Mouse (Mus musculus) lung, embryonic 15.5 days (tissue): ENCODE results near the gene Mpc2. TPM values are rescaled to one million over a fixed set of nuclear protein-coding genes. Genes with fewer than 3 reads are reported as not detected.

Experiments used
- ATAC-seq: fragments of 200-750 bp; cut with Nextera tagmentation; 2 replicates; pipeline ENCODE4 v1.8.0; 2017; ENCODE audit warnings: moderate number of reproducible peaks, borderline replicate concordance; ENCODE audit not compliant: low FRiP score, low TSS enrichment; ENCODE audit errors: extremely low read depth
- H3K27ac ChIP-seq: fragments of 300-500 bp; sonication (generic); 2 replicates; pipeline ENCODE4 v1.5.1; 2015; ENCODE audit warnings: moderate library complexity, mild to moderate bottlenecking, inconsistent platforms
- H3K27me3 ChIP-seq: fragments of 300-500 bp; sonication (generic); 2 replicates; pipeline ENCODE4 v1.6.1; 2015; ENCODE audit warnings: inconsistent platforms
- H3K36me3 ChIP-seq: fragments of 300-500 bp; sonication (generic); 2 replicates; pipeline ENCODE4 v1.6.1; 2015; ENCODE audit warnings: inconsistent platforms
- H3K4me1 ChIP-seq: fragments of 300-500 bp; sonication (generic); 2 replicates; pipeline ENCODE4 v1.6.1; 2015; ENCODE audit warnings: inconsistent platforms
- H3K4me2 ChIP-seq: fragments of 300-500 bp; sonication (generic); 2 replicates; pipeline ENCODE4 v1.6.1; 2015; ENCODE audit warnings: inconsistent platforms, mild to moderate bottlenecking, moderate library complexity
- H3K4me3 ChIP-seq: fragments of 300-500 bp; sonication (generic); 2 replicates; pipeline ENCODE4 v1.5.1; 2015; ENCODE audit warnings: mild to moderate bottlenecking, inconsistent platforms
- H3K9ac ChIP-seq: fragments of 300-500 bp; sonication (generic); 2 replicates; pipeline ENCODE4 v1.6.1; 2015; ENCODE audit warnings: inconsistent platforms
- H3K9me3 ChIP-seq: fragments of 300-500 bp; sonication (generic); 2 replicates; pipeline ENCODE4 v1.6.1; 2016; ENCODE audit warnings: inconsistent platforms
- WGBS: fragments of 180-500 bp; shearing (Covaris S2); methylation state at CpG from one replicate; pipeline ENCODE4 v1.1.7; 2015; 5-methylcytosine and 5-hydroxymethylcytosine counted together
- polyA plus RNA-seq: library from polyadenylated mRNA; unstranded; fragments of >200 nt; fragmentation: Nextera tagmentation; extraction: Ambion mirVana; gene quantifications from 2 replicates; pipeline ENCODE4 v1.2.1, GENCODE M21; 2015

The Mpc2 gene
- polyA plus RNA-seq, 1 experiment from 2014 or later, result 130 TPM

DNA sequence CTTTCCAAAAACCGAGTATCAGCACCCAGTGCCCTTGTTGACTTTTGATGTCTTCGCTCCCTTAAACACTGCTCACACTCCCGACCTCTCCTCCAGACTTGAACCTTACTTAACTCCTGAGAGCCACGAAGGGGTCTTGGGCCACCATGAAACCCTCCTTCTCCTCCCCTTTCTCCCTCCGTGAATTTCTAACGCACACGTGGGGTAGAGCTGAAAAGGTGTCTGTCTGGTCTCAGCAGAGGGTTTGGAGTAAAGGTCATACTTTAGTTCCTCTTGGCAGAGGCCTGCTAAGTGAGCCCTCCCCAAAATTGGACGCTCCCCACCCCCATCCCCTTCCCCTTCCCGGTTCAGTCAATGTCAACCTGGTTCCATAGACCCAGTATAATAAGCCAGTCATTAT lies 1.2 kb downstream of the Mpc2 start:
- Histone ChIP-seq H3K9ac (peak overlapping the region; percentile 78), H3K27me3 (no peaks in the 10 kb centered on the region), H3K4me3 (peak overlapping the region; percentile 84), H3K4me1 (peaks cover 11% of the 10 kb centered on the region), H3K27ac (peak overlapping the region; percentile 82), H3K4me2 (peak overlapping the region; percentile 76), H3K36me3 (no peaks in the 10 kb centered on the region), H3K9me3 (no peaks in the 10 kb centered on the region)
- ATAC-seq, result no peak
- WGBS, result 2% methylated on average over 9 of the region's 9 CpGs

GRCm38 (mm10) chr1:165462861-165463260 lies 2.4 kb downstream of the Mpc2 start:
- ATAC-seq, result no peak
- H3K4me3 ChIP-seq, result no peak overlapping the region
- H3K4me1 ChIP-seq, result peaks cover 11% of the 10 kb centered on the region
- H3K4me2 ChIP-seq, result no peak overlapping the region
- no peaks in the 10 kb centered on the region for H3K9me3 ChIP-seq
- no peaks in the 10 kb centered on the region for H3K27me3 ChIP-seq
- H3K9ac ChIP-seq, result no peak overlapping the region
- no peaks in the 10 kb centered on the region for H3K36me3 ChIP-seq
- H3K27ac ChIP-seq, result no peak overlapping the region
- 52% methylated on average over 1 of the region's 1 CpGs for WGBS

DNA sequence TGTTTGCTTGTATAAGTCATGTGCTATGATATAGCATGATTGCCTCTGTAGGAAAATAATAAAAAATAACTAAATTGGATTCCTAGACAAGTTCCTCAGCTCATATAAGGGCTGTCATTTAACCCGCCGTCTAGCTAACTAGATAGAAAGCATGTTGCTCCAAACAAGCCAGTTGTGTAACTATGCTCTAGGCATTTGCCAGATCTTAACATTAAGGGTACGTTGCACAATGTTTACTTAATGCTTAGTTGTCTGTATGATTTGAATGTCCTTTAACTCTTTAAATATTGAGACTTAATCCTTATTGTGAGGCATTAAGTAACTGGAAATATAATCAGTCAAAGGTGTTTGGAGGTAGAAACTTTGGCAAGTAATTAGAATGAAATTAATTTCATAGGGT lies 4.1 kb downstream of the Mpc2 start:
- Histone ChIP-seq H3K36me3 (no peaks in the 10 kb centered on the region), H3K4me2 (no peak overlapping the region), H3K4me1 (peaks cover 8% of the 10 kb centered on the region), H3K27me3 (no peaks in the 10 kb centered on the region), H3K9me3 (no peaks in the 10 kb centered on the region), H3K27ac (no peak overlapping the region), H3K9ac (no peak overlapping the region), H3K4me3 (no peak overlapping the region)
- no peak for ATAC-seq
- 53% methylated on average over 3 of the region's 3 CpGs for WGBS

GRCm38 (mm10) chr1:165468971-165469370 lies 8.5 kb downstream of the Mpc2 start:
- Histone ChIP-seq H3K9ac (no peak overlapping the region), H3K27ac (no peak overlapping the region), H3K4me1 (no peaks in the 10 kb centered on the region), H3K9me3 (no peaks in the 10 kb centered on the region), H3K27me3 (no peaks in the 10 kb centered on the region), H3K36me3 (no peaks in the 10 kb centered on the region), H3K4me2 (no peak overlapping the region), H3K4me3 (no peak overlapping the region)
- ATAC-seq, result no peak

GRCm38 (mm10) chr1:165469717-165470116 lies 9.3 kb downstream of the Mpc2 start:
- Histone ChIP-seq H3K27ac (no peak overlapping the region), H3K9ac (no peak overlapping the region), H3K4me2 (no peak overlapping the region), H3K4me1 (no peaks in the 10 kb centered on the region), H3K9me3 (no peaks in the 10 kb centered on the region), H3K4me3 (no peak overlapping the region), H3K27me3 (no peaks in the 10 kb centered on the region), H3K36me3 (no peaks in the 10 kb centered on the region)
- ATAC-seq, result no peak

DNA sequence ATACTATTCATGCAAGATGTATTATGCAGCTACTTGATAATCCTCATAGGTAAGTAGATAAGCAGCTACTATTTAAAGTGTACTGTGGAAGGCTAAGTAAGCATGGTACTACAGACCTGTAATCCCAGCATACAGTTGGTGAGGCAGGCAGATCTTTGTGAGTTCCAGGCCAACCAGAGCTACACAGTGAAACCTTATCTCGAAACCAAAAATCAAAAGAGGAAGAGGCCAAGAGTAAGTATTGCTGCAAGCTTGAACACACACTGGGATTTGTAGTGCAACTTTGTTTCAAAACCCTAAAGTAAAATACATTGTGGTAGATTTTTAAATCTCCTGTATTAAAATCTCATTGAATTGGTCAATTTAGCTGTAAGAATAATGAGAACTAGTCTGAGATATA lies 11.1 kb downstream of the Mpc2 start:
- Histone ChIP-seq H3K4me1 (no peaks in the 10 kb centered on the region), H3K4me3 (no peak overlapping the region), H3K9ac (no peak overlapping the region), H3K4me2 (no peak overlapping the region), H3K27ac (no peak overlapping the region), H3K27me3 (no peaks in the 10 kb centered on the region), H3K36me3 (no peaks in the 10 kb centered on the region), H3K9me3 (no peaks in the 10 kb centered on the region)
- no peak for ATAC-seq
- WGBS, result 75% methylated on average over 1 of the region's 1 CpGs

GRCm38 (mm10) chr1:165484688-165485233 lies 24.3 kb downstream of the Mpc2 start, which contains the start of gene Adcy10:
Gene Adcy10, plus strand, starts transcription at chr1:165485183.
- H3K4me3 ChIP-seq, result no peak within 1 kb of the TSS
- H3K4me1 ChIP-seq, result no peaks in the 10 kb centered on the region
- ATAC-seq, result no peak
- no peak within 1 kb of the TSS for H3K4me2 ChIP-seq
- no peaks in the 10 kb centered on the region for H3K27me3 ChIP-seq
- 87% methylated on average over 8 of the region's 8 CpGs for WGBS
- H3K9me3 ChIP-seq, result no peaks in the 10 kb centered on the region
- H3K36me3 ChIP-seq, result peaks cover 7% of the 10 kb centered on the region; the same call in 1 of the 2 replicates
- H3K9ac ChIP-seq, result no peak within 1 kb of the TSS
- H3K27ac ChIP-seq, result no peak within 1 kb of the TSS

DNA sequence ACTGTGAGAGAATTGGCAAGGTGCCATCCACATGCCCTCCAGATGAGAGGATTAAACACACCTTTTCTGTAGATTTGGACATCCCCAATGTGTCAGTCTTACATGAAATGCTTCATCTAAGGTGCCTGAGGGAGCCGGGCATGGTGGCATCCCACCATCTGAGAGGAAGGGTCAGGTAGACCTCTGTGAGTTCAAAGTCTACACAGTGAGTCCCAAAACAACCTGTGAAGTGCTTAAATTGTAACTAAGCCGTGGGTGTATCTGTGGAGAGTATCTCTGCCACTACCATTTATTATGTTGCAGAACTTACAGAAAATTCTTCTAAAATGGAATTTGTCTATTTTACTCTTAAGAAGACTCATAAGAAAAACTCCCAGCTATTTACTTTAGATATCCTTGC lies 25.7 kb downstream of the Mpc2 start:
- Histone ChIP-seq H3K27me3 (no peaks in the 10 kb centered on the region), H3K36me3 (peaks cover 3% of the 10 kb centered on the region; the same call in 1 of the 2 replicates), H3K4me2 (no peak overlapping the region), H3K4me3 (no peak overlapping the region), H3K9ac (no peak overlapping the region), H3K27ac (no peak overlapping the region), H3K9me3 (no peaks in the 10 kb centered on the region), H3K4me1 (no peaks in the 10 kb centered on the region)
- 79% methylated on average over 2 of the region's 2 CpGs for WGBS
- no peak for ATAC-seq

- no peak for ATAC-seq
- 70% methylated on average over 4 of the region's 4 CpGs for whole genome bisulfite sequencing
These were observed 28.8 kb downstream of the Mpc2 start for GRCm38 (mm10) chr1:165489197-165489596.

GRCm38 (mm10) chr1:165498856-165499255 lies 38.4 kb downstream of the Mpc2 start:
- H3K27me3 ChIP-seq, result no peaks in the 10 kb centered on the region
- WGBS, result 44% methylated on average over 3 of the region's 3 CpGs
- H3K36me3 ChIP-seq, result no peaks in the 10 kb centered on the region
- no peak overlapping the region for H3K4me3 ChIP-seq
- H3K9me3 ChIP-seq, result no peaks in the 10 kb centered on the region
- no peak overlapping the region for H3K4me2 ChIP-seq
- H3K27ac ChIP-seq, result no peak overlapping the region
- H3K4me1 ChIP-seq, result peaks cover 12% of the 10 kb centered on the region
- ATAC-seq, result no peak
- no peak overlapping the region for H3K9ac ChIP-seq

More at GRCm38 (mm10) chr1:165489197-165489596, 28.8 kb downstream of the Mpc2 start:
- Histone ChIP-seq H3K27me3 (no peaks in the 10 kb centered on the region), H3K9me3 (no peaks in the 10 kb centered on the region), H3K4me1 (no peaks in the 10 kb centered on the region), H3K9ac (no peak overlapping the region), H3K4me3 (no peak overlapping the region), H3K27ac (no peak overlapping the region), H3K36me3 (no peaks in the 10 kb centered on the region), H3K4me2 (no peak overlapping the region)

DNA sequence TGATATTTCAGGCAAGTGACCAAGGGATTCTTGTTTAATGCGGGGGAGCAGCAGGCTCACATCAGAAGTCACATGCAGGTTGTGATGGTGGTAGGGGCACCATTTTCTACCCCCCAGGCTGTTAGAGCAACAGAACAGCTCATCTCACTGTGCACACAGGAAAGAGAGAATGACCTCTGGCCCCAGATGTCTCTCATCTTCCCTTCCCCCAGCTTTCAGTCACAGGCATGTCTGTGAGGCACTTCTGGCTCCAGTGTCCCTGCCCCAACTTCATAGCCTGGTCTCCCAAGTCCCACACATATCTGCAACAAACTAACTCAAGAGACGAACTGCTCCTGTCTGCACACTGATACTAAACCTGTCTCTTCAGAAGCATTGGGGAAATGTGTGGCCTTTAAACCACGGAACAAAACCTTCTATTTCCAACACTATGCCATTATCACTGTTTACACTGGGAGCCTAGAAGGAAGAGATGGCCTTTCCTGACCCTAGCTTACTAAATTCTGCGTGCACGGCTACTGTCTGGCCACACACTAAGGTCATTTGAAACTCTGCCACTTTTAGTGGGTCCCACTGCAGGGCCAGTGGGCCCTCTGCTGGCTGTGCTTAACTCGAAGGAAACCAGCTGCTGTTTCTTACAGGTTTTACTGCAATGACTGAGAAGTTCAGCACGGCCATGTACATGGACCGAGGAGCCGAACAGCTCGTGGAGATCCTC lies 43.0 kb downstream of the Mpc2 start:
- Histone ChIP-seq H3K4me2 (peak overlapping the region; percentile 0), H3K36me3 (no peaks in the 10 kb centered on the region), H3K27ac (no peak overlapping the region), H3K9ac (no peak overlapping the region), H3K27me3 (no peaks in the 10 kb centered on the region), H3K9me3 (no peaks in the 10 kb centered on the region), H3K4me1 (peaks cover 12% of the 10 kb centered on the region), H3K4me3 (no peak overlapping the region)
- 14% methylated on average over 10 of the region's 10 CpGs for WGBS
- ATAC-seq, result peak; percentile 69; the same call in 1 of the 2 replicates

GRCm38 (mm10) chr1:165506303-165506702 lies 45.9 kb downstream of the Mpc2 start:
- H3K9ac ChIP-seq, result no peak overlapping the region
- H3K36me3 ChIP-seq, result no peaks in the 10 kb centered on the region
- H3K27me3 ChIP-seq, result no peaks in the 10 kb centered on the region
- WGBS, result 82% methylated on average over 6 of the region's 6 CpGs
- no peak overlapping the region for H3K27ac ChIP-seq
- no peak for ATAC-seq
- H3K4me2 ChIP-seq, result no peak overlapping the region
- peaks cover 12% of the 10 kb centered on the region for H3K4me1 ChIP-seq
- no peaks in the 10 kb centered on the region for H3K9me3 ChIP-seq
- no peak overlapping the region for H3K4me3 ChIP-seq
